Mouse (Mus musculus) C2C12 (cell line): ENCODE data around the gene Fam228b.

Experiments
- CEBPB ChIP-seq: IDR thresholded peaks from one replicate; pipeline ENCODE4 v1.6.1; 2011; ENCODE audit warnings: low read depth, mild to moderate bottlenecking, control low read depth, moderate library complexity
- CTCF ChIP-seq: IDR thresholded peaks from one replicate; pipeline ENCODE4 v1.5.1; 2011; ENCODE audit not compliant: control insufficient read depth, insufficient read depth, insufficient read length
- MAX ChIP-seq: IDR thresholded peaks from one replicate; pipeline ENCODE4 v1.6.1; 2011; ENCODE audit warnings: mild to moderate bottlenecking, control low read depth
- MYOD1 ChIP-seq: IDR thresholded peaks from one replicate; pipeline ENCODE4 v1.6.1; 2011; ENCODE audit warnings: low read depth; ENCODE audit not compliant: control insufficient read depth, insufficient read length
- USF1 ChIP-seq: IDR thresholded peaks from one replicate; pipeline ENCODE4 v1.6.1; 2011; ENCODE audit warnings: low read depth, mild to moderate bottlenecking, control low read depth, moderate library complexity

GRCm38 (mm10) chr12:4729165-4729564 is 39.9 kb downstream of the Fam228b start:
- TF ChIP-seq CEBPB (no peak), USF1 (no peak), CTCF (no peak), MAX (no peak), MYOD1 (no peak)
